Mouse (Mus musculus): Measurements from ENCODE around the gene Pwp1. TPM values are rescaled to one million over a fixed set of nuclear protein-coding genes. Genes with fewer than 3 reads are reported as not detected.

Pwp1 gene
- polyA plus RNA-seq (2014; fragmentation: Illumina TruSeq; extraction: RNeasy Lipid Tissue Mini Kit (QIAGEN cat#74804); ENCODE audit: low replicate concordance): 15.1 TPM

GRCm38 (mm10) chr10:85829085-85829853 is at the start of gene Pwp1:
Gene Pwp1, plus strand, starts transcription at chr10:85829494.

DNA sequence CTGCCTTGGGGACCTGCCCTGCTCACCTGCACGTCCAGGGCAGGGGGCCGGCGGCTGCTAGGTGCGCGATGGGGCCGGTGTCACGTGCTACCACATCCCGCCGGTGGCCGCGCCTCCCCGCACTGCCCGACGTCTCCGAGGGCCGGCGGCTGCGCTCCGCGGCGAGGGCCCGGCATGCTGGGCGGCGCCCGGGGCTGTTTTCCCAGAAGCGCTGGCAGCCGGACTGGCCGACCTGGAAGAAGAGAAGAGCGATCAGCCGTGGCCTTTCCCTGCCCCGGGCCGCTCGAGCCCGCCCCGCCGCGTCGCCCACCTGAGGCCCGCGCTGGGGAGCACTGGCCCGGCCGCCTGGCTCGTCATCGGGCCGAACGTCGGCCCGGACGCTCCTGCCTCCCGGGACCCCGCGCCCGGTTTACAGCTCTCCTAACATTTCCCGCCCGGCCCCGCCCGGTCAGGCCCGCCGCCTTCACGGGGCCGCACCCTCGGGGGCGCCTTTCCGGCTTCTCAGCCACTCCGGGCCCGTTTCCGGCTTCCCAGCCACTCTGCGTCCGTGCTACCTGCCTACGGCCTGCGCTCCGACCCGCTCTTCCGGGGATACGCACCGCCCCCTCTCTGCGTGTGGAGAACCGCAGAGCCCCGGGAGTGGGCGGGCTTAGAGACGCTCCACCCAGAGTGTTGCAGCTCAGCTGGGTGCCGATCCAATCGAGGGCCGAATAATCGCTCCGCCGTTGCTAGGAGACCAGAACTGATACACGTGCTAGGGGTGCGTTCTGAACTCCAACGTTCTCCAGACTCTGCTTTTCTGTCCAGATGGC is 87.4 kb downstream of the Pwp1 start, which contains the start of gene Prdm4:
Gene Prdm4 (minus strand): TSS at position 645 of the 812 bp plus-strand sequence.

GRCm38 (mm10) chr10:85927676-85928445 is 98.6 kb downstream of the Pwp1 start, which contains the start of gene Ascl4:
Gene Ascl4, plus strand, starts transcription at chr10:85927681.

Other genes starting within 250 kb of the Pwp1 start
- 16.3 TPM for gene Prdm4, start 87.6 kb downstream of the Pwp1 start, polyA plus RNA-seq (2014; fragmentation: Illumina TruSeq; extraction: RNeasy Lipid Tissue Mini Kit (QIAGEN cat#74804); ENCODE audit: low replicate concordance)
- gene Ascl4, start 98.2 kb downstream of the Pwp1 start, polyA plus RNA-seq (2014; fragmentation: Illumina TruSeq; extraction: RNeasy Lipid Tissue Mini Kit (QIAGEN cat#74804); ENCODE audit: low replicate concordance): not detected
- 14.5 TPM for gene Rtcb, start 128.3 kb downstream of the Pwp1 start, polyA plus RNA-seq (2014; fragmentation: Illumina TruSeq; extraction: RNeasy Lipid Tissue Mini Kit (QIAGEN cat#74804); ENCODE audit: low replicate concordance)
- not detected for gene Bpifc, start 182.4 kb downstream of the Pwp1 start, polyA plus RNA-seq (2014; fragmentation: Illumina TruSeq; extraction: RNeasy Lipid Tissue Mini Kit (QIAGEN cat#74804); ENCODE audit: low replicate concordance)
- gene Fbxo7, start 192.5 kb downstream of the Pwp1 start, polyA plus RNA-seq (2014; fragmentation: Illumina TruSeq; extraction: RNeasy Lipid Tissue Mini Kit (QIAGEN cat#74804); ENCODE audit: low replicate concordance): 8.4 TPM